Mouse (Mus musculus): ENCODE measurements around the gene Chd1l.

- TF ChIP-seq POLR2A (IDR thresholded peaks at IDR 0.05; ENCODE audit: control insufficient read depth, extremely low read depth, insufficient read depth, low read length, poor library complexity) (no peak), CTCF (IDR thresholded peaks at IDR 0.05; ENCODE audit: borderline replicate concordance, control insufficient read depth, extremely low read depth, insufficient read depth, low read length, poor library complexity) (no peak)
These were observed 74.3 kb downstream of the Chd1l start for GRCm38 (mm10) chr3:97535660-97536059.

All from thymus, adult 2 months (tissue).